Mouse (Mus musculus): Measurements from ENCODE around the gene Gm45618. TPM values are rescaled to one million over a fixed set of nuclear protein-coding genes. Genes with fewer than 3 reads are reported as not detected.

The Gm45618 gene
- polyA plus RNA-seq, 1 experiment = not detected

GRCm38 (mm10) chr7:142094301-142095143, 26.0 kb downstream of the Gm45618 start:
- TF ChIP-seq POLR2A (IDR thresholded peaks at IDR 0.05; ENCODE audit: low read depth, low read length) = no peak
- TF ChIP-seq CTCF (IDR thresholded peaks at IDR 0.05; ENCODE audit: extremely low read depth, insufficient read depth, insufficient read length, insufficient replicate concordance) = no peak
- peak overlapping the region; percentile 58 for H3K4me3 ChIP-seq (ENCODE audit: extremely low read depth, insufficient read depth, insufficient read length)
- DNase-seq (ENCODE audit: low read depth in 1 of 2, low spot score in 2 of 2) = no peak
- peak overlapping the region; percentile 9; the same call in 1 of the 2 replicates for H3K27ac ChIP-seq (ENCODE audit: insufficient read depth, low read length)
- WGBS = 3% methylated on average over 84 of the region's 89 CpGs
- H3K36me3 ChIP-seq (ENCODE audit: control insufficient read depth, insufficient read depth, low read length) = no peaks in the 10 kb centered on the region
- H3K4me1 ChIP-seq (ENCODE audit: control insufficient read depth, insufficient read depth, insufficient read length) = no peaks in the 10 kb centered on the region; the same call in 1 of the 2 replicates
- peaks cover 11% of the 10 kb centered on the region for H3K27me3 ChIP-seq (ENCODE audit: control insufficient read depth, insufficient read depth, low read length)

- H3K4me3 ChIP-seq (ENCODE audit: extremely low read depth, insufficient read depth, insufficient read length) = 0 out of 2 replicates have a peak overlapping the region, but pooled peaks have one; percentile 21
- H3K27me3 ChIP-seq (ENCODE audit: control insufficient read depth, insufficient read depth, low read length) = peaks cover 13% of the 10 kb centered on the region
- TF ChIP-seq POLR2A (IDR thresholded peaks at IDR 0.05; ENCODE audit: low read depth, low read length) (no peak), CTCF (IDR thresholded peaks at IDR 0.05; ENCODE audit: extremely low read depth, insufficient read depth, insufficient read length, insufficient replicate concordance) (no peak)
- no peaks in the 10 kb centered on the region for H3K36me3 ChIP-seq (ENCODE audit: control insufficient read depth, insufficient read depth, low read length)
- H3K4me1 ChIP-seq (ENCODE audit: control insufficient read depth, insufficient read depth, insufficient read length) = no peaks in the 10 kb centered on the region; the same call in 1 of the 2 replicates
- no peak for DNase-seq (ENCODE audit: low read depth in 1 of 2, low spot score in 2 of 2)
- WGBS = 40% methylated on average over 6 of the region's 6 CpGs
- H3K27ac ChIP-seq (ENCODE audit: insufficient read depth, low read length) = no peak overlapping the region
These were observed 26.8 kb downstream of the Gm45618 start for GRCm38 (mm10) chr7:142093696-142094240.

- H3K27ac ChIP-seq (ENCODE audit: insufficient read depth, low read length) = no peak overlapping the region
- H3K27me3 ChIP-seq (ENCODE audit: control insufficient read depth, insufficient read depth, low read length) = peaks cover 13% of the 10 kb centered on the region
- no peak overlapping the region for H3K4me3 ChIP-seq (ENCODE audit: extremely low read depth, insufficient read depth, insufficient read length)
These were observed 27.5 kb downstream of the Gm45618 start for GRCm38 (mm10) chr7:142092991-142093390.

GRCm38 (mm10) chr7:142091848-142092247, 28.7 kb downstream of the Gm45618 start:
- Histone ChIP-seq H3K27ac (ENCODE audit: insufficient read depth, low read length) (no peak overlapping the region), H3K4me1 (ENCODE audit: control insufficient read depth, insufficient read depth, insufficient read length) (no peaks in the 10 kb centered on the region; the same call in 1 of the 2 replicates), H3K4me3 (ENCODE audit: extremely low read depth, insufficient read depth, insufficient read length) (no peak overlapping the region), H3K27me3 (ENCODE audit: control insufficient read depth, insufficient read depth, low read length) (peaks cover 13% of the 10 kb centered on the region), H3K36me3 (ENCODE audit: control insufficient read depth, insufficient read depth, low read length) (no peaks in the 10 kb centered on the region)
- 41% methylated on average over 4 of the region's 4 CpGs for WGBS
- TF ChIP-seq POLR2A (IDR thresholded peaks at IDR 0.05; ENCODE audit: low read depth, low read length) = no peak
- no peak for TF ChIP-seq CTCF (IDR thresholded peaks at IDR 0.05; ENCODE audit: extremely low read depth, insufficient read depth, insufficient read length, insufficient replicate concordance)
- DNase-seq (ENCODE audit: low read depth in 1 of 2, low spot score in 2 of 2) = no peak

More at GRCm38 (mm10) chr7:142092991-142093390, 27.5 kb downstream of the Gm45618 start:
- 58% methylated on average over 1 of the region's 1 CpGs for WGBS
- TF ChIP-seq POLR2A (IDR thresholded peaks at IDR 0.05; ENCODE audit: low read depth, low read length) (no peak), CTCF (IDR thresholded peaks at IDR 0.05; ENCODE audit: extremely low read depth, insufficient read depth, insufficient read length, insufficient replicate concordance) (no peak)
- Histone ChIP-seq H3K4me1 (ENCODE audit: control insufficient read depth, insufficient read depth, insufficient read length) (no peaks in the 10 kb centered on the region; the same call in 1 of the 2 replicates), H3K36me3 (ENCODE audit: control insufficient read depth, insufficient read depth, low read length) (no peaks in the 10 kb centered on the region)
- DNase-seq (ENCODE audit: low read depth in 1 of 2, low spot score in 2 of 2) = no peak

- peaks cover 5% of the 10 kb centered on the region for H3K27me3 ChIP-seq (ENCODE audit: control insufficient read depth, insufficient read depth, low read length)
- DNase-seq (ENCODE audit: low read depth in 1 of 2, low spot score in 2 of 2) = no peak
- H3K27ac ChIP-seq (ENCODE audit: insufficient read depth, low read length) = no peak overlapping the region
- TF ChIP-seq CTCF (IDR thresholded peaks at IDR 0.05; ENCODE audit: extremely low read depth, insufficient read depth, insufficient read length, insufficient replicate concordance) (no peak), POLR2A (IDR thresholded peaks at IDR 0.05; ENCODE audit: low read depth, low read length) (no peak)
- WGBS = 77% methylated on average over 17 of the region's 17 CpGs
- H3K36me3 ChIP-seq (ENCODE audit: control insufficient read depth, insufficient read depth, low read length) = no peaks in the 10 kb centered on the region
- no peaks in the 10 kb centered on the region; the same call in 1 of the 2 replicates for H3K4me1 ChIP-seq (ENCODE audit: control insufficient read depth, insufficient read depth, insufficient read length)
- H3K4me3 ChIP-seq (ENCODE audit: extremely low read depth, insufficient read depth, insufficient read length) = no peak overlapping the region
These were observed 30.7 kb downstream of the Gm45618 start for GRCm38 (mm10) chr7:142089648-142090447.

- no peaks in the 10 kb centered on the region for H3K36me3 ChIP-seq (ENCODE audit: control insufficient read depth, insufficient read depth, low read length)
- 0 out of 2 replicates have a peak, but pooled peaks cover 3% of the 10 kb centered on the region for H3K27me3 ChIP-seq (ENCODE audit: control insufficient read depth, insufficient read depth, low read length)
- TF ChIP-seq CTCF (IDR thresholded peaks at IDR 0.05; ENCODE audit: extremely low read depth, insufficient read depth, insufficient read length, insufficient replicate concordance) (no peak), POLR2A (IDR thresholded peaks at IDR 0.05; ENCODE audit: low read depth, low read length) (no peak)
- no peak overlapping the region for H3K27ac ChIP-seq (ENCODE audit: insufficient read depth, low read length)
- H3K4me3 ChIP-seq (ENCODE audit: extremely low read depth, insufficient read depth, insufficient read length) = no peak overlapping the region
- WGBS = 13% methylated on average over 5 of the region's 5 CpGs
- H3K4me1 ChIP-seq (ENCODE audit: control insufficient read depth, insufficient read depth, insufficient read length) = no peaks in the 10 kb centered on the region
- no peak for DNase-seq (ENCODE audit: low read depth in 1 of 2, low spot score in 2 of 2)
These were observed 31.6 kb downstream of the Gm45618 start for GRCm38 (mm10) chr7:142088886-142089285.
